Mouse (Mus musculus) midbrain, embryonic 14.5 days (tissue): ENCODE measurements around the gene Slc28a1. TPM values are rescaled to one million over a fixed set of nuclear protein-coding genes. Genes with fewer than 3 reads are reported as not detected.
"Not testable (repeated sequence)": the region's sequence is repeated elsewhere in the genome, so short reads cannot be mapped to it uniquely, and the experiment has no call there.

ENCODE experiments used
- ATAC-seq: fragments of 200-750 bp; cut with Nextera tagmentation; 2 replicates; pipeline ENCODE4 v1.8.0; 2017; ENCODE audit warnings: moderate number of reproducible peaks, moderate library complexity; ENCODE audit not compliant: low FRiP score, low TSS enrichment
- DNase-seq: peaks from one replicate; pipeline ENCODE4 v3.0.0-alpha.2; 2015
- H3K27ac ChIP-seq: fragments of 300-500 bp; sonication (generic); replicated peaks from 2 replicates; pipeline ENCODE4 v1.5.1; 2014; ENCODE audit warnings: mild to moderate bottlenecking, low read depth, low read length, moderate library complexity
- H3K27me3 ChIP-seq: fragments of 300-500 bp; sonication (generic); 2 replicates; pipeline ENCODE4 v1.6.1; 2014; ENCODE audit warnings: low read length, control low read depth, mixed read lengths; ENCODE audit not compliant: control insufficient read depth, insufficient read depth
- H3K36me3 ChIP-seq: fragments of 300-500 bp; sonication (generic); 2 replicates; pipeline ENCODE4 v1.6.1; 2014; ENCODE audit warnings: low read length, control low read depth; ENCODE audit not compliant: control insufficient read depth, insufficient read depth
- H3K4me1 ChIP-seq: fragments of 300-500 bp; sonication (generic); 2 replicates; pipeline ENCODE4 v1.6.1; 2014; ENCODE audit warnings: mild to moderate bottlenecking, antibody characterized with exemption, low read length, control low read depth; ENCODE audit not compliant: control insufficient read depth, insufficient read depth
- H3K4me2 ChIP-seq: fragments of 300-500 bp; sonication (generic); 2 replicates; pipeline ENCODE4 v1.6.1; 2014; ENCODE audit warnings: mild to moderate bottlenecking, low read length, moderate library complexity
- H3K4me3 ChIP-seq: fragments of 300-500 bp; sonication (generic); replicated peaks from 2 replicates; pipeline ENCODE4 v1.5.1; 2014; ENCODE audit warnings: low read depth, low read length
- H3K9ac ChIP-seq: fragments of 300-500 bp; sonication (generic); replicated peaks from 2 replicates; pipeline ENCODE4 v1.6.1; 2014; ENCODE audit warnings: mild to moderate bottlenecking, low read length, moderate library complexity
- H3K9me3 ChIP-seq: fragments of 300-500 bp; sonication (generic); 2 replicates; pipeline ENCODE4 v1.6.1; 2016; ENCODE audit warnings: low read length, control low read depth, mixed read lengths; ENCODE audit not compliant: control insufficient read depth
- WGBS: fragments of 180-500 bp; shearing (Covaris S2); extraction: QIAGEN DNeasy Blood & Tissue Kit; methylation state at CpG from one replicate; pipeline ENCODE4 v1.1.7; 2014; 5-methylcytosine and 5-hydroxymethylcytosine counted together
- polyA plus RNA-seq: library from polyadenylated mRNA; unstranded; fragments of >200 nt; fragmentation: Nextera tagmentation; extraction: Ambion mirVana; gene quantifications from 2 replicates; pipeline ENCODE4 v1.2.1, GENCODE M21; 2014

Slc28a1 gene
- polyA plus RNA-seq, 1 experiment from 2014 or later = not detected

- Histone ChIP-seq H3K4me1 (no peaks in the 10 kb centered on the region), H3K36me3 (no peaks in the 10 kb centered on the region), H3K27me3 (no peaks in the 10 kb centered on the region), H3K9ac (no peak overlapping the region), H3K9me3 (no peaks in the 10 kb centered on the region), H3K27ac (no peak overlapping the region), H3K4me2 (no peak overlapping the region), H3K4me3 (no peak overlapping the region)
- no peak for DNase-seq
- no peak for ATAC-seq
Measured at GRCm38 (mm10) chr7:81183181-81183580, 68.6 kb downstream of the Slc28a1 start.

GRCm38 (mm10) chr7:81184136-81184535 lies 69.5 kb downstream of the Slc28a1 start:
- H3K4me2 ChIP-seq = no peak overlapping the region
- no peaks in the 10 kb centered on the region for H3K4me1 ChIP-seq
- WGBS = 88% methylated on average over 2 of the region's 2 CpGs
- no peak overlapping the region for H3K9ac ChIP-seq
- no peak for ATAC-seq
- no peak for DNase-seq
- no peaks in the 10 kb centered on the region for H3K27me3 ChIP-seq
- H3K36me3 ChIP-seq = no peaks in the 10 kb centered on the region
- H3K9me3 ChIP-seq = no peaks in the 10 kb centered on the region
- no peak overlapping the region for H3K4me3 ChIP-seq
- no peak overlapping the region for H3K27ac ChIP-seq

- no peak for ATAC-seq
- no peak overlapping the region for H3K27ac ChIP-seq
- no peak overlapping the region for H3K9ac ChIP-seq
- no peak for DNase-seq
- 84% methylated on average over 1 of the region's 1 CpGs for WGBS
- H3K4me2 ChIP-seq = no peak overlapping the region
- no peak overlapping the region for H3K4me3 ChIP-seq
- H3K9me3 ChIP-seq = no peaks in the 10 kb centered on the region
- H3K36me3 ChIP-seq = no peaks in the 10 kb centered on the region
- no peaks in the 10 kb centered on the region for H3K27me3 ChIP-seq
- H3K4me1 ChIP-seq = no peaks in the 10 kb centered on the region
Measured at GRCm38 (mm10) chr7:81184651-81185050, 70.1 kb downstream of the Slc28a1 start.

- H3K9ac ChIP-seq, H3K36me3 ChIP-seq, H3K4me1 ChIP-seq, H3K9me3 ChIP-seq, H3K4me2 ChIP-seq, H3K4me3 ChIP-seq, H3K27ac ChIP-seq, H3K27me3 ChIP-seq, ATAC-seq, DNase-seq: not testable (repeated sequence)
Measured at GRCm38 (mm10) chr7:81186036-81186435, 71.4 kb downstream of the Slc28a1 start.

GRCm38 (mm10) chr7:81189180-81189579 lies 74.6 kb downstream of the Slc28a1 start:
- no peaks in the 10 kb centered on the region for H3K4me1 ChIP-seq
- H3K9ac ChIP-seq = no peak overlapping the region
- WGBS = 86% methylated on average over 9 of the region's 9 CpGs
- no peaks in the 10 kb centered on the region for H3K9me3 ChIP-seq
- DNase-seq (no peak), ATAC-seq (no peak)
- H3K27me3 ChIP-seq = no peaks in the 10 kb centered on the region
- no peak overlapping the region for H3K4me3 ChIP-seq
- H3K27ac ChIP-seq = no peak overlapping the region
- no peaks in the 10 kb centered on the region for H3K36me3 ChIP-seq
- H3K4me2 ChIP-seq = no peak overlapping the region

- Histone ChIP-seq H3K36me3 (no peaks in the 10 kb centered on the region), H3K4me1 (0 out of 2 replicates have a peak, but pooled peaks cover 5% of the 10 kb centered on the region), H3K9me3 (no peaks in the 10 kb centered on the region), H3K27me3 (no peaks in the 10 kb centered on the region), H3K4me3 (no peak overlapping the region), H3K27ac (no peak overlapping the region), H3K9ac (no peak overlapping the region), H3K4me2 (no peak overlapping the region)
- no peak for DNase-seq
- 71% methylated on average over 4 of the region's 4 CpGs for WGBS
- ATAC-seq = no peak
Measured at GRCm38 (mm10) chr7:81195509-81195908, 80.9 kb downstream of the Slc28a1 start.

- H3K9me3 ChIP-seq = no peaks in the 10 kb centered on the region
- H3K27ac ChIP-seq = no peak overlapping the region
- H3K36me3 ChIP-seq = no peaks in the 10 kb centered on the region
- no peak overlapping the region for H3K4me3 ChIP-seq
- WGBS = 76% methylated on average over 3 of the region's 3 CpGs
- DNase-seq (no peak), ATAC-seq (no peak)
- H3K4me1 ChIP-seq = 0 out of 2 replicates have a peak, but pooled peaks cover 5% of the 10 kb centered on the region
- no peak overlapping the region for H3K9ac ChIP-seq
- H3K4me2 ChIP-seq = no peak overlapping the region
- H3K27me3 ChIP-seq = no peaks in the 10 kb centered on the region
Measured at GRCm38 (mm10) chr7:81196796-81197195, 82.2 kb downstream of the Slc28a1 start.

GRCm38 (mm10) chr7:81198538-81198937 lies 83.9 kb downstream of the Slc28a1 start:
- no peaks in the 10 kb centered on the region for H3K36me3 ChIP-seq
- H3K4me1 ChIP-seq = 0 out of 2 replicates have a peak, but pooled peaks cover 5% of the 10 kb centered on the region
- peak; percentile 21 for DNase-seq
- no peak overlapping the region for H3K4me2 ChIP-seq
- H3K27ac ChIP-seq = no peak overlapping the region
- WGBS = 42% methylated on average over 4 of the region's 4 CpGs
- no peak overlapping the region for H3K9ac ChIP-seq
- no peak for ATAC-seq
- no peaks in the 10 kb centered on the region for H3K27me3 ChIP-seq
- no peaks in the 10 kb centered on the region for H3K9me3 ChIP-seq
- no peak overlapping the region for H3K4me3 ChIP-seq

- ATAC-seq (no peak), DNase-seq (no peak)
- H3K27ac ChIP-seq = no peak overlapping the region
- 0 out of 2 replicates have a peak, but pooled peaks cover 5% of the 10 kb centered on the region for H3K4me1 ChIP-seq
- no peak overlapping the region for H3K9ac ChIP-seq
- H3K4me3 ChIP-seq = no peak overlapping the region
- 82% methylated on average over 5 of the region's 5 CpGs for WGBS
- H3K27me3 ChIP-seq = no peaks in the 10 kb centered on the region
- no peaks in the 10 kb centered on the region for H3K36me3 ChIP-seq
- H3K4me2 ChIP-seq = no peak overlapping the region
- H3K9me3 ChIP-seq = no peaks in the 10 kb centered on the region
Measured at GRCm38 (mm10) chr7:81199109-81199508, 84.5 kb downstream of the Slc28a1 start.
